Mouse (Mus musculus) large intestine, adult 2 months (tissue): ENCODE data around the gene Hsd11b1. TPM values are rescaled to one million over a fixed set of nuclear protein-coding genes. Genes with fewer than 3 reads are reported as not detected.

ENCODE experiments used
- DNase-seq: peaks from one replicate; pipeline ENCODE4 v3.0.0-alpha.2; 2012; ENCODE audit warnings: low read depth, low spot score
- WGBS: fragments of 180-500 bp; shearing (Covaris S2); methylation state at CpG from one replicate; pipeline ENCODE4 v1.1.7; 2018; 5-methylcytosine and 5-hydroxymethylcytosine counted together
- polyA plus RNA-seq: library from polyadenylated mRNA; depleted of rRNA; stranded (reverse); fragments of >200 nt; gene quantifications from 2 replicates; pipeline ENCODE4 v1.2.3, GENCODE M21; 2012

Gene Hsd11b1
- polyA plus RNA-seq, 1 experiment, result 10.5 TPM

- DNase-seq, result no peak
- WGBS, result 18% methylated on average over 5 of the region's 5 CpGs
Observed at GRCm38 (mm10) chr1:193252616-193253015, 11.3 kb downstream of the Hsd11b1 start.

GRCm38 (mm10) chr1:193251386-193251785 lies 12.5 kb downstream of the Hsd11b1 start:
- 68% methylated on average over 7 of the region's 7 CpGs for WGBS

GRCm38 (mm10) chr1:193250026-193250425 lies 13.8 kb downstream of the Hsd11b1 start:
- WGBS, result 79% methylated on average over 2 of the region's 2 CpGs
- DNase-seq, result no peak

More at GRCm38 (mm10) chr1:193251386-193251785, 12.5 kb downstream of the Hsd11b1 start:
- DNase-seq, result no peak

- DNase-seq, result no peak
- 82% methylated on average over 6 of the region's 6 CpGs for WGBS
Observed at GRCm38 (mm10) chr1:193244235-193244634, 19.6 kb downstream of the Hsd11b1 start.

GRCm38 (mm10) chr1:193243571-193244193 lies 20.2 kb downstream of the Hsd11b1 start:
- DNase-seq, result no peak
- WGBS, result 50% methylated on average over 10 of the region's 10 CpGs

- WGBS, result 56% methylated on average over 4 of the region's 4 CpGs
Observed at GRCm38 (mm10) chr1:193242863-193243262, 21.0 kb downstream of the Hsd11b1 start.

GRCm38 (mm10) chr1:193242238-193242637 lies 21.6 kb downstream of the Hsd11b1 start:
- 46% methylated on average over 8 of the region's 8 CpGs for WGBS
- DNase-seq, result no peak

More at GRCm38 (mm10) chr1:193242863-193243262, 21.0 kb downstream of the Hsd11b1 start:
- DNase-seq, result no peak

GRCm38 (mm10) chr1:193241436-193241835 lies 22.4 kb downstream of the Hsd11b1 start:
- WGBS, result 74% methylated on average over 4 of the region's 4 CpGs
- no peak for DNase-seq

GRCm38 (mm10) chr1:193238426-193238825 lies 25.4 kb downstream of the Hsd11b1 start:
- WGBS, result 68% methylated on average over 4 of the region's 4 CpGs
- no peak for DNase-seq

- no peak for DNase-seq
- WGBS, result 69% methylated on average over 7 of the region's 7 CpGs
Observed at GRCm38 (mm10) chr1:193234930-193235329, 28.9 kb downstream of the Hsd11b1 start.

- WGBS, result 86% methylated on average over 2 of the region's 2 CpGs
- no peak for DNase-seq
Observed at GRCm38 (mm10) chr1:193234130-193234645, 29.7 kb downstream of the Hsd11b1 start.

GRCm38 (mm10) chr1:193232732-193233131 lies 31.1 kb downstream of the Hsd11b1 start:
- 88% methylated on average over 2 of the region's 2 CpGs for WGBS
- DNase-seq, result no peak

- 51% methylated on average over 5 of the region's 5 CpGs for WGBS
- DNase-seq, result no peak
Observed at GRCm38 (mm10) chr1:193230935-193231334, 32.9 kb downstream of the Hsd11b1 start.

- 47% methylated on average over 3 of the region's 3 CpGs for WGBS
Observed at GRCm38 (mm10) chr1:193230531-193230930, 33.3 kb downstream of the Hsd11b1 start.

GRCm38 (mm10) chr1:193229570-193229969 lies 34.3 kb downstream of the Hsd11b1 start:
- DNase-seq, result no peak
- 90% methylated on average over 5 of the region's 5 CpGs for WGBS

More at GRCm38 (mm10) chr1:193230531-193230930, 33.3 kb downstream of the Hsd11b1 start:
- no peak for DNase-seq

GRCm38 (mm10) chr1:193227537-193227936 lies 36.3 kb downstream of the Hsd11b1 start:
- 90% methylated on average over 4 of the region's 4 CpGs for WGBS
- DNase-seq, result no peak

GRCm38 (mm10) chr1:193226724-193227522 lies 37.0 kb downstream of the Hsd11b1 start:
- DNase-seq, result no peak
- 22% methylated on average over 7 of the region's 7 CpGs for WGBS

- DNase-seq, result no peak
- WGBS, result 86% methylated on average over 4 of the region's 4 CpGs
Observed at GRCm38 (mm10) chr1:193226114-193226513, 37.8 kb downstream of the Hsd11b1 start.

- no peak for DNase-seq
- WGBS, result 72% methylated on average over 3 of the region's 3 CpGs
Observed at GRCm38 (mm10) chr1:193225531-193225930, 38.3 kb downstream of the Hsd11b1 start.

GRCm38 (mm10) chr1:193220408-193220807 lies 43.5 kb downstream of the Hsd11b1 start:
- no peak for DNase-seq
- 69% methylated on average over 5 of the region's 5 CpGs for WGBS

GRCm38 (mm10) chr1:193216000-193216399 lies 47.9 kb downstream of the Hsd11b1 start:
- DNase-seq, result no peak
- 61% methylated on average over 3 of the region's 3 CpGs for WGBS
